Mouse (Mus musculus): ENCODE results near the gene Rnf4.

DNA sequence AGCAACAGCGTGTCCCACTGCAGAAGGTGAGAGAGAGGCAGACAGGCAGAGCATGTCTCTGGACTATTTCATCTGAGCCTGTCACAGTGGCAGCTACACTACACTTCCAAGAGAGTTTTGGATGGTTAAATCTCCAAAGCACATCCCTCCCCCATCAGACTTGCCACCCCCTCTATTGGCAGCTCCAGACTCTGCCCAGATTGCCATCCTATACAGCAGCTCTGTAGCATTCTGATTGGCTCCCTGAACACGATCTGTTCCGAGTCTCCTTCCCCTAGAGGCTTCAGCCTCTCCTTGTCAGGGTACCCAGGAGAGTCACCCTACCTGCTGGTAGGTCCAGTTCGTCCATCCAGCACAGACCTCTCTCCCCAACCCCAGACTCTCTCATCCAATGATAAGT, 38.0 kb upstream of the Rnf4 start:
- TF ChIP-seq CTCF (IDR thresholded peaks at IDR 0.05; ENCODE audit: low read depth, low read length) (no peak), GATA1 (IDR thresholded peaks at IDR 0.05; ENCODE audit: borderline replicate concordance, low read length) (no peak), POLR2AphosphoS5 (IDR thresholded peaks at IDR 0.05; ENCODE audit: insufficient replicate concordance, low read depth, low read length) (no peak), GATA2 (IDR thresholded peaks at IDR 0.05; ENCODE audit: borderline replicate concordance, low read depth, low read length) (no peak)
